Mouse (Mus musculus) liver, embryonic 16.5 days (tissue): Measurements from ENCODE around the gene Tulp2. TPM values are rescaled to one million over a fixed set of nuclear protein-coding genes. Genes with fewer than 3 reads are reported as not detected.
"Not testable (repeated sequence)": the region's sequence is repeated elsewhere in the genome, so short reads cannot be mapped to it uniquely, and the experiment has no call there.

ENCODE experiments used
- ATAC-seq: fragments of 200-750 bp; cut with Nextera tagmentation; 2 replicates; pipeline ENCODE4 v1.8.0; 2017; ENCODE audit warnings: low read depth, mild to moderate bottlenecking, moderate number of reproducible peaks, moderate library complexity
- H3K27ac ChIP-seq: fragments of 300-500 bp; sonication (generic); 2 replicates; pipeline ENCODE4 v1.5.1; 2014; ENCODE audit warnings: mild to moderate bottlenecking, low read length
- H3K27me3 ChIP-seq: fragments of 300-500 bp; sonication (generic); 2 replicates; pipeline ENCODE4 v1.6.1; 2014; ENCODE audit warnings: low read depth, low read length, mixed read lengths; ENCODE audit not compliant: control insufficient read depth, insufficient read depth
- H3K36me3 ChIP-seq: fragments of 300-500 bp; sonication (generic); 2 replicates; pipeline ENCODE4 v1.6.1; 2014; ENCODE audit warnings: mild to moderate bottlenecking; ENCODE audit not compliant: control insufficient read depth, insufficient read depth
- H3K4me1 ChIP-seq: fragments of 300-500 bp; sonication (generic); 2 replicates; pipeline ENCODE4 v1.6.1; 2014; ENCODE audit warnings: low read depth, low read length, mixed read lengths; ENCODE audit not compliant: control insufficient read depth
- H3K4me2 ChIP-seq: fragments of 300-500 bp; sonication (generic); 2 replicates; pipeline ENCODE4 v1.6.1; 2014; ENCODE audit warnings: low read depth, low read length, mixed read lengths
- H3K4me3 ChIP-seq: fragments of 300-500 bp; sonication (generic); 2 replicates; pipeline ENCODE4 v1.5.1; 2014; ENCODE audit warnings: low read depth, mild to moderate bottlenecking, low read length
- H3K9ac ChIP-seq: fragments of 300-500 bp; sonication (generic); 2 replicates; pipeline ENCODE4 v1.6.1; 2014; ENCODE audit warnings: low read depth, low read length
- H3K9me3 ChIP-seq: fragments of 300-500 bp; sonication (generic); replicated peaks from 2 replicates; pipeline ENCODE4 v1.6.1; 2016; ENCODE audit warnings: low read length; ENCODE audit not compliant: control insufficient read depth
- WGBS: fragments of 180-500 bp; shearing (Covaris S2); extraction: QIAGEN DNeasy Blood & Tissue Kit; methylation state at CpG from one replicate; pipeline ENCODE4 v1.1.7; 2014; ENCODE audit not compliant: insufficient replicate concordance; 5-methylcytosine and 5-hydroxymethylcytosine counted together
- polyA plus RNA-seq: library from polyadenylated mRNA; unstranded; fragments of >200 nt; fragmentation: Nextera tagmentation; extraction: Ambion mirVana; gene quantifications from 2 replicates; pipeline ENCODE4 v1.2.1, GENCODE M21; 2015

The Tulp2 gene
- polyA plus RNA-seq, 1 experiment from 2014 or later, result 0.41 TPM

GRCm38 (mm10) chr7:45477003-45477402 is 4.7 kb upstream of the Tulp2 start:
- Histone ChIP-seq H3K9ac (no peak overlapping the region), H3K9me3 (no peaks in the 10 kb centered on the region), H3K36me3 (no peaks in the 10 kb centered on the region; the same call in 1 of the 2 replicates), H3K27me3 (no peaks in the 10 kb centered on the region), H3K4me1 (peaks cover 15% of the 10 kb centered on the region), H3K4me2 (no peak overlapping the region), H3K27ac (no peak overlapping the region), H3K4me3 (no peak overlapping the region)
- peak; percentile 31; the same call in 1 of the 2 replicates for ATAC-seq
- 12% methylated on average over 3 of the region's 3 CpGs for WGBS

GRCm38 (mm10) chr7:45478774-45479173 is 2.9 kb upstream of the Tulp2 start:
- no peak for ATAC-seq
- no peak overlapping the region for H3K4me2 ChIP-seq
- WGBS, result 90% methylated on average over 7 of the region's 7 CpGs
- no peak overlapping the region for H3K9ac ChIP-seq
- H3K27me3 ChIP-seq, result no peaks in the 10 kb centered on the region
- H3K27ac ChIP-seq, result no peak overlapping the region
- H3K36me3 ChIP-seq, result no peaks in the 10 kb centered on the region; the same call in 1 of the 2 replicates
- peaks cover 18% of the 10 kb centered on the region for H3K4me1 ChIP-seq
- no peak overlapping the region for H3K4me3 ChIP-seq
- H3K9me3 ChIP-seq, result no peaks in the 10 kb centered on the region

DNA sequence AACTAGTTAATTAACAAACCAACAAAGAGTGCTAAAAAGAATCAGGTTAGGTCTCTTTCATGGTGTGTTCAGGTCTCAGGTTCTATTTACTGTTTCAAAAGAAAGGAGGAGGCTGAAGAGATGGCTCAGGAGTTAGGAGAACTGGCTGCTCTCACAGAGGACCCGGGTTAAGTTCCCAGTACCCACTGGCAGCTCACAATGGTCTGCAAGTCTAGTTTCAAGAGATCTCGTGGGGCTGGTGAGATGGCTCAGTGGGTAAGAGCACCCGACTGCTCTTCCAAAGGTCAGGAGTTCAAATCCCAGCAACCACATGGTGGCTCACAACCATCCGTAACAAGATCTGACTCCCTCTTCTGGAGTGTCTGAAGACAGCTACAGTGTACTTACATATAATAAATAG is 1.4 kb upstream of the Tulp2 start:
- not testable (repeated sequence) for H3K9ac ChIP-seq, ATAC-seq, H3K27me3 ChIP-seq, H3K4me3 ChIP-seq, H3K27ac ChIP-seq, H3K9me3 ChIP-seq, H3K4me2 ChIP-seq, H3K36me3 ChIP-seq
- WGBS, result 67% methylated on average over 3 of the region's 4 CpGs
- peaks cover 15% of the 10 kb centered on the region for H3K4me1 ChIP-seq

- WGBS, result 31% methylated on average over 1 of the region's 1 CpGs
- Histone ChIP-seq H3K9me3 (no peaks in the 10 kb centered on the region), H3K4me3 (no peak overlapping the region), H3K27ac (no peak overlapping the region), H3K36me3 (no peaks in the 10 kb centered on the region), H3K27me3 (no peaks in the 10 kb centered on the region), H3K9ac (no peak overlapping the region), H3K4me1 (peaks cover 17% of the 10 kb centered on the region), H3K4me2 (no peak overlapping the region)
- no peak for ATAC-seq
Measured at GRCm38 (mm10) chr7:45482166-45482565, 489 bp downstream of the Tulp2 start.

DNA sequence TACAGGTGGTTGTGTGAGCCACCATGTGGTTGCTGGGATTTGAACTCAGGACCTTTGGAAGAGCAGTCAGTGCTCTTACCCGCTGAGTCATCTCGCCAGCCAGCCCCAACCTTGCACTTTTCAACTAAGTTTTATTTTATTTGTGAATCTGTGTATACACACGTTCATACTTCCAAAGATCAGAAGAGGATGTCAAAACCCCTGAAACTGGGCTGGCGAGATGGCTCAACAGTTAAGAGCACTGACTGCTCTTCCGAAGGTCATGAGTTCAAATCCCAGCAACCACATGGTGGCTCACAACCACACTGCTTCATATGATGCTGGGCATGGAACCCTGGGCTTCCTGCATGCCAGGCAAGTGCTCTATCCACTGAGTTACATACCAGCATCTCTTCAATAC is 3.3 kb downstream of the Tulp2 start:
- not testable (repeated sequence) for H3K27me3 ChIP-seq, H3K36me3 ChIP-seq, H3K4me2 ChIP-seq, H3K4me3 ChIP-seq, H3K9ac ChIP-seq, H3K27ac ChIP-seq, H3K9me3 ChIP-seq, ATAC-seq
- WGBS, result 76% methylated on average over 5 of the region's 5 CpGs
- peaks cover 33% of the 10 kb centered on the region for H3K4me1 ChIP-seq

- H3K27me3 ChIP-seq, result no peaks in the 10 kb centered on the region
- no peak overlapping the region for H3K27ac ChIP-seq
- no peak for ATAC-seq
- peaks cover 44% of the 10 kb centered on the region for H3K4me1 ChIP-seq
- no peaks in the 10 kb centered on the region for H3K9me3 ChIP-seq
- H3K9ac ChIP-seq, result no peak overlapping the region
- H3K36me3 ChIP-seq, result no peaks in the 10 kb centered on the region
- 27% methylated on average over 7 of the region's 7 CpGs for WGBS
- no peak overlapping the region for H3K4me3 ChIP-seq
- H3K4me2 ChIP-seq, result no peak overlapping the region
Measured at GRCm38 (mm10) chr7:45486158-45486557, 4.5 kb downstream of the Tulp2 start.

DNA sequence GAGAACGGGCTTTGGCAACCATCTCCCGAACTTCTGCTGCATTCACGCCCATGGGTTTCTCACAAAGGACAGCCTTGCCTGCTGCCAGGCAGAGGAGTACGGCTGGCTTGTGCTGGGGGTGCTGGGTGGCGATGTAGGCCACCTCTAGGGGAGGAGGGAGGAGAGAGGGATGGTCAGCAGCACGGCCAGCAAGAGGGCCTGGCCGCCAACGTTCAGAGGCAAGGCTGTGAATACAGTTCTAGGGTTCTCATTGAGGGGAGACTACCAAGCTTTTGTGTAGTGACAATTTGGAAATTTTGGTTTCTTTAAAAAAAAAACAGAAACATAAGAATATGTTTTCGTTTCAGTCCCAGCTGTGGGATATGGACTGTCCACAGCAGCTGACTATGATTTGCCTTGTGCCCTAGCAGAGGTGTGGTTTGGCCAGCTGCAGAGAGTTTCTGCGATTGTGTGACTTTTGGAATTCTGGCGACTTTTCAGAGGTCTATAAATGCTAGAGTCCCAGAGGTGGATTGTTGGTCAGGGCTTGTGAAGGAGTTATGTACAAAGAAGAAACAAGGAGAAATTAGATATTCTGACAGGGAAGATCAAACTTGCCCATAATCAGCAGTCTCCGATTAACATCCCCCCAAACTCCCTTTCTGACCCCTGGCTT is 5.2 kb downstream of the Tulp2 start, which contains the start of gene Gm45808:
Gene Gm45808, minus strand, starts transcription at position 51 of the 655 bp plus-strand sequence.
- H3K4me2 ChIP-seq, result no peak within 1 kb of the TSS
- ATAC-seq, result no peak
- peaks cover 48% of the 10 kb centered on the region for H3K4me1 ChIP-seq
- H3K9ac ChIP-seq, result no peak within 1 kb of the TSS
- no peaks in the 10 kb centered on the region for H3K9me3 ChIP-seq
- H3K36me3 ChIP-seq, result no peaks in the 10 kb centered on the region
- no peaks in the 10 kb centered on the region for H3K27me3 ChIP-seq
- no peak within 1 kb of the TSS for H3K4me3 ChIP-seq
- no peak within 1 kb of the TSS for H3K27ac ChIP-seq
- WGBS, result 76% methylated on average over 12 of the region's 12 CpGs

- H3K4me1 ChIP-seq, result peaks cover 48% of the 10 kb centered on the region
- no peaks in the 10 kb centered on the region for H3K9me3 ChIP-seq
- H3K27me3 ChIP-seq, result no peaks in the 10 kb centered on the region
- H3K4me3 ChIP-seq, result peak overlapping the region; percentile 63
- no peak for ATAC-seq
- no peak overlapping the region for H3K27ac ChIP-seq
- peaks cover 5% of the 10 kb centered on the region; the same call in 1 of the 2 replicates for H3K36me3 ChIP-seq
- 52% methylated on average over 11 of the region's 11 CpGs for WGBS
- H3K4me2 ChIP-seq, result peak overlapping the region; percentile 36
- H3K9ac ChIP-seq, result peak overlapping the region; percentile 58
Measured at GRCm38 (mm10) chr7:45487861-45488292, 6.2 kb downstream of the Tulp2 start.

DNA sequence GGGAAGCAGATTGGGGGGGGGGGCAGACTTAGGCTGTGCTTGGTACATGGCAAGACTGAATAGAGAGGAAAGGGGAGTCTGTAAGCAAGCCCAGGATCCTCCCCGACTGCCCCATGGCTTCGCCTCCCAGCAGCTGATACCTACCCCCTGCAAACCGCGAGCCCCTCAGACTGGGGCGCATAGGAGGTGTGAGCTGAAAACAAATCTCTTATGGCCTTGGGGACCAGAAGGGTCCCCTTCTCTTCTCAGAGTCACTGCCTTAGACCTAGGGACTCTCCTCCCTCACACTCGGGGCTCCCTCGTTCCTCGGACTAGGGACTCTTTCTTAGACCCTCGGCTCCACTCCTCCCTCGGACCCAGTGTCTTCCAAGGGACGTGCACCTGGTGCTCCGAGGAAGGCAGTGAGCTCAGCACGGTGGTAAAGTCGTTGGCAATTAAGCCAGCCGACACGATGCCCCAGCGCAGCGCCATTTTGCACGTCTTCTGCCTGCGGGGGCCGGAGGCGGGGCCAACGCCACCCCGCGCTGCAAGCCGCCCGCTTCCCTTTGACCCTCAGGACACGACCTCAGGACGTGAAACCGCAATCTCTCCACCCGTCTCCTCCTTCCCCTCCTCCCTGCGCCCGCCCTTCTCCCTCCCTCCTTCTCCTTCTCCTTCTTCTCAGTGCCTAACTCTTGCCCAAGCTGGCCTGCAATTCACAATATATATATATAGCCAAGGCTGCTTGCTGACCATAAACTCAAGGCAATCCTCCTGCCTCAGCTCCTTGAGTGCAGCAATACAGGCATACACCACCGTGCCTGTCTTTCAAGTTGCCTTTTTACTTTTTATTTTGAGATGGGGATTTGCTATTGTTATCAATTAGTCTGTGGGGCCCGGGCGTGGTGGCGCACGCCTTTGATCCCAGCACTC is 6.9 kb downstream of the Tulp2 start, which contains the start of gene Dhdh:
Gene Dhdh, minus strand, starts transcription at position 513 of the 912 bp plus-strand sequence.
- peaks cover 48% of the 10 kb centered on the region for H3K4me1 ChIP-seq

More for the DNA sequence above, 6.9 kb downstream of the Tulp2 start, which contains the start of gene Dhdh:
- Histone ChIP-seq H3K4me2 (peak within 1 kb of the TSS; percentile 36), H3K9ac (peak within 1 kb of the TSS; percentile 58), H3K27me3 (no peaks in the 10 kb centered on the region), H3K27ac (peak within 1 kb of the TSS; percentile 69), H3K9me3 (no peaks in the 10 kb centered on the region), H3K4me3 (peak within 1 kb of the TSS; percentile 63), H3K36me3 (peaks cover 11% of the 10 kb centered on the region)
- ATAC-seq, result peak; percentile 61
- WGBS, result 5% methylated on average over 38 of the region's 38 CpGs
